Mouse (Mus musculus) liver, embryonic 14.5 days (tissue): ENCODE measurements around the gene Chl1. TPM values are rescaled to one million over a fixed set of nuclear protein-coding genes. Genes with fewer than 3 reads are reported as not detected.

ENCODE experiments used
- ATAC-seq: fragments of 200-750 bp; cut with Nextera tagmentation; 2 replicates; pipeline ENCODE4 v1.8.0; 2017; ENCODE audit warnings: moderate number of reproducible peaks, mild to moderate bottlenecking, moderate library complexity; ENCODE audit not compliant: insufficient read depth
- DNase-seq, 3 experiments: peaks; one replicate each; pipeline ENCODE4 v3.0.0-alpha.2; 2012 to 2013; ENCODE audit warnings: low read depth in 3 of 3, low spot score in 3 of 3
- H3K27ac ChIP-seq: fragments of 300-500 bp; sonication (generic); 2 replicates; pipeline ENCODE4 v1.5.1; 2014; ENCODE audit warnings: moderate library complexity, mild to moderate bottlenecking, control low read depth, inconsistent platforms
- H3K27me3 ChIP-seq: fragments of 300-500 bp; sonication (generic); 2 replicates; pipeline ENCODE4 v1.6.1; 2014; ENCODE audit warnings: mild to moderate bottlenecking, low read length, moderate library complexity; ENCODE audit not compliant: control insufficient read depth, insufficient read depth
- H3K36me3 ChIP-seq: fragments of 300-500 bp; sonication (generic); replicated peaks from 2 replicates; pipeline ENCODE4 v1.6.1; 2014; ENCODE audit warnings: low read depth; ENCODE audit not compliant: control insufficient read depth, insufficient read depth
- H3K4me1 ChIP-seq, 2 experiments: fragments of 200-500 bp in 1 of 2; fragments of 300-500 bp in 1 of 2; sonication (generic) in 1 of 2; replicated peaks; 2 replicates each; pipeline ENCODE4 v1.6.1; 2012 to 2014; ENCODE audit warnings: antibody characterized with exemption in 1 of 2, inconsistent platforms in 1 of 2, low read length in 1 of 2; ENCODE audit not compliant: control insufficient read depth in 2 of 2, insufficient read depth in 2 of 2
- H3K4me2 ChIP-seq: fragments of 300-500 bp; sonication (generic); 2 replicates; pipeline ENCODE4 v1.6.1; 2014; ENCODE audit warnings: low read depth, mild to moderate bottlenecking, control low read depth, moderate library complexity
- H3K4me3 ChIP-seq, 2 experiments: fragments of 200-500 bp in 1 of 2; fragments of 300-500 bp in 1 of 2; sonication (generic) in 1 of 2; 2 replicates each; pipeline ENCODE4 v1.5.1; 2012 to 2014; ENCODE audit warnings: low read depth in 2 of 2, low read length in 2 of 2, mild to moderate bottlenecking in 2 of 2, control low read depth in 1 of 2, inconsistent platforms in 1 of 2, moderate library complexity in 1 of 2; ENCODE audit not compliant: insufficient read depth in 1 of 2
- H3K9ac ChIP-seq: fragments of 300-500 bp; sonication (generic); replicated peaks from 2 replicates; pipeline ENCODE4 v1.6.1; 2014; ENCODE audit warnings: mild to moderate bottlenecking, control low read depth, moderate library complexity
- H3K9me3 ChIP-seq: fragments of 300-500 bp; sonication (generic); 2 replicates; pipeline ENCODE4 v1.6.1; 2016; ENCODE audit warnings: low read length, mixed read lengths; ENCODE audit not compliant: control insufficient read depth
- CTCF ChIP-seq: IDR thresholded peaks from 2 replicates; pipeline ENCODE4 v1.5.1; 2016; ENCODE audit warnings: antibody characterized with exemption, low read depth, control low read depth
- EP300 ChIP-seq: IDR thresholded peaks from 2 replicates; pipeline ENCODE4 v1.6.1; 2016; ENCODE audit warnings: antibody characterized with exemption, low read depth
- WGBS: fragments of 180-500 bp; shearing (Covaris S2); extraction: QIAGEN DNeasy Blood & Tissue Kit; methylation state at CpG from one replicate; pipeline ENCODE4 v1.1.7; 2014; ENCODE audit not compliant: insufficient replicate concordance; 5-methylcytosine and 5-hydroxymethylcytosine counted together
- polyA plus RNA-seq, 2 experiments: library from polyadenylated mRNA; depleted of rRNA in 1 of 2; stranded (reverse) in 1 of 2; unstranded in 1 of 2; fragments of >200 nt; fragmentation: Nextera tagmentation in 1 of 2; extraction: Ambion mirVana in 1 of 2; gene quantifications; 2 replicates each; pipeline versions ENCODE4 v1.2.1 to v1.2.3; 2012 to 2014

The Chl1 gene
- polyA plus RNA-seq, 2 experiments: 0.01 TPM; not detected in 1

- ATAC-seq: no peak
Measured at GRCm38 (mm10) chr6:103585667-103586066, 75.3 kb downstream of the Chl1 start.

GRCm38 (mm10) chr6:103586081-103586480, 75.7 kb downstream of the Chl1 start:
- H3K27me3 ChIP-seq: no peaks in the 10 kb centered on the region
- no peak for TF ChIP-seq CTCF
- TF ChIP-seq EP300: no peak
- no peak for ATAC-seq
- H3K36me3 ChIP-seq: no peaks in the 10 kb centered on the region
- no peak overlapping the region for H3K4me2 ChIP-seq
- no peak for DNase-seq
- no peaks in the 10 kb centered on the region for H3K9me3 ChIP-seq
- no peak overlapping the region for H3K9ac ChIP-seq
- H3K4me3 ChIP-seq: no peak overlapping the region
- WGBS: 19% methylated on average over 1 of the region's 1 CpGs
- H3K4me1 ChIP-seq: no peaks in the 10 kb centered on the region
- no peak overlapping the region for H3K27ac ChIP-seq

More at GRCm38 (mm10) chr6:103585667-103586066, 75.3 kb downstream of the Chl1 start:
- 41% methylated on average over 1 of the region's 1 CpGs for WGBS
- TF ChIP-seq CTCF: no peak
- TF ChIP-seq EP300: no peak
- Histone ChIP-seq H3K4me2 (no peak overlapping the region), H3K4me1 (no peaks in the 10 kb centered on the region), H3K9ac (no peak overlapping the region), H3K27ac (no peak overlapping the region), H3K4me3 (no peak overlapping the region), H3K9me3 (no peaks in the 10 kb centered on the region), H3K27me3 (no peaks in the 10 kb centered on the region), H3K36me3 (no peaks in the 10 kb centered on the region)
- no peak for DNase-seq

GRCm38 (mm10) chr6:103602070-103602469, 91.7 kb downstream of the Chl1 start:
- H3K27ac ChIP-seq: no peak overlapping the region
- H3K4me1 ChIP-seq: no peaks in the 10 kb centered on the region
- no peak overlapping the region for H3K9ac ChIP-seq
- ATAC-seq: no peak
- no peaks in the 10 kb centered on the region for H3K27me3 ChIP-seq
- DNase-seq: no peak
- no peaks in the 10 kb centered on the region for H3K9me3 ChIP-seq
- H3K36me3 ChIP-seq: no peaks in the 10 kb centered on the region
- no peak overlapping the region for H3K4me3 ChIP-seq
- 57% methylated on average over 4 of the region's 4 CpGs for WGBS
- no peak overlapping the region for H3K4me2 ChIP-seq
- no peak for TF ChIP-seq EP300
- no peak for TF ChIP-seq CTCF

- H3K9me3 ChIP-seq: no peaks in the 10 kb centered on the region
- H3K4me3 ChIP-seq: no peak overlapping the region
- no peak for ATAC-seq
- H3K4me1 ChIP-seq: no peaks in the 10 kb centered on the region
- no peaks in the 10 kb centered on the region for H3K36me3 ChIP-seq
- no peak for TF ChIP-seq CTCF
- no peak for TF ChIP-seq EP300
- no peak for DNase-seq
- WGBS: 63% methylated on average over 3 of the region's 3 CpGs
- no peak overlapping the region for H3K9ac ChIP-seq
- H3K27me3 ChIP-seq: no peaks in the 10 kb centered on the region
- H3K27ac ChIP-seq: no peak overlapping the region
- H3K4me2 ChIP-seq: no peak overlapping the region
Measured at GRCm38 (mm10) chr6:103610656-103611055, 100.3 kb downstream of the Chl1 start.

GRCm38 (mm10) chr6:103612626-103613025, 102.2 kb downstream of the Chl1 start:
- 82% methylated on average over 3 of the region's 3 CpGs for WGBS
- no peak for TF ChIP-seq CTCF
- TF ChIP-seq EP300: no peak
- H3K27ac ChIP-seq: no peak overlapping the region

More at GRCm38 (mm10) chr6:103612626-103613025, 102.2 kb downstream of the Chl1 start:
- no peaks in the 10 kb centered on the region for H3K9me3 ChIP-seq
- ATAC-seq: no peak
- no peak overlapping the region for H3K4me3 ChIP-seq
- no peaks in the 10 kb centered on the region for H3K27me3 ChIP-seq
- H3K9ac ChIP-seq: no peak overlapping the region
- no peak for DNase-seq
- H3K36me3 ChIP-seq: no peaks in the 10 kb centered on the region
- H3K4me2 ChIP-seq: no peak overlapping the region
- no peaks in the 10 kb centered on the region for H3K4me1 ChIP-seq
